Mouse (Mus musculus) T-helper 17 cell (primary cell): ENCODE measurements around the gene Cep152.

Experiments used
- in situ Hi-C, 2 experiments: fragments of 300-600 bp; cut with MboI, MseI; formaldehyde crosslinking; loops; 1 replicate in 1 of 2; 2 replicates in 1 of 2; pipeline ENCODE4 v1.15.1; 2025; ENCODE audit warnings: high pct_unique_total_duplicates in 2 of 2

The Cep152 gene

DNA sequence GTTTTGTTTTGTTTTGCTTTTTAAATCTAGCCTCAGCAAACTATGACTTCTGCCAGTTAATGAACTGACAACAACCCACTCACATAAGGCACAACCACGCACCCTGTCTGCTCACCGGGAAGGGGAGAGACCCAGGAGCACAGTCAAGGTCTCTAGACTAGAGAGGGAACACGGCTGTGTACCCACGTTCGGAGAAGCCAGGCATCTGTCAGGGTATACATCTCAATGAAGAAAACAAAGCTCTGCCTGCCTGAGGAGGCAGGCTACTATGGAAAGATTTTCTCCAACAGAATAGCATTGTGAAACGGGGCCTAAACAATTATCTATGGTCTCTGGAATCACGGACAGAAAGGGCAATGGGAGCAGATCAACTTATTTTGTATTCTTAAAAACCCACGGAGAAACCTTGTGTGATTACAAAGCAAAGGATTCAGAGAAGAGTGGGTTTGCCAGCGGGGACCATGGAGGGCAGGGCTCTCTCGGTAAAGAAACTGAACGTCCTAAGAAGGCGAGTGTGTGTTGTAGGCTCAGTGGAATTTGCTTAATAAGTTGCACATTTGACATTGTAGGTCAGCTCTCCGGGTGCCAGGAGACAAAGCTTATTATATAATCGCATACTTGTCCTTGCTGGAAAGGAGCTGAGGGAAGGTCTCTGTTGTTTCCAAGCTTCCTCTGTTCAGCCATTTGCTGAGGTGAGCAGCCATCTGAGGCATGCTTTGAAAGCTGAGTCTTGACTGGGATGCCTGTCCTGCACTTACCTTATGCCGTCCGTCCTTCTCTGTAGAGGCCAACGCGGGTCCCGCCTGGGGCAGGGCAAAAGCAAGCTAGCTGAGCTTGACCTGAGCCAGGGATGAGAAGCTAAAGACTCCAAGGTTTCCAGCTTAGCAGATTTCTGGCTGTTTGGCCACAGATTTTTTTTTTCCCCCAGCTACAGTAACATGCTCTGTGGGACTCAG, 66.0 kb downstream of the Cep152 start:
- in situ Hi-C loops, result no loop called here

DNA sequence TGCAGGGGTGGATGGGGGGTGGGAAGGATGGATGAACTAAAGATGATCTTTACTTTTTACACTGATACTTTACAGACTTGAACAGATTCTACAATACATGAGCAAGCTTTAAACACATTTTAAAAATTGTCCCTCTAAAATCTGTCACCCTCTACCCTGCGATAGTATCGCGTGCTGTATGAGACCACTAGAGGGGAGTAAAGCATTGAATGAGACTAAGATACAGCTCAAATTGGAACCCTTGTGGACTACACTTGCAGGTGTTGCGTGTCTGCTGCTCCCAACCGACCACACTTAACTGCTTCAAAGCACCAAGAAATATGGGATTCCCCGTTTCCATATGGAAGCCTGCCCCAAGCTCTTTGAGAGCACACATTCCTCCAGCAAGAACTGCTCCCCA, 69.1 kb downstream of the Cep152 start:
- in situ Hi-C loops, result no loop called here

DNA sequence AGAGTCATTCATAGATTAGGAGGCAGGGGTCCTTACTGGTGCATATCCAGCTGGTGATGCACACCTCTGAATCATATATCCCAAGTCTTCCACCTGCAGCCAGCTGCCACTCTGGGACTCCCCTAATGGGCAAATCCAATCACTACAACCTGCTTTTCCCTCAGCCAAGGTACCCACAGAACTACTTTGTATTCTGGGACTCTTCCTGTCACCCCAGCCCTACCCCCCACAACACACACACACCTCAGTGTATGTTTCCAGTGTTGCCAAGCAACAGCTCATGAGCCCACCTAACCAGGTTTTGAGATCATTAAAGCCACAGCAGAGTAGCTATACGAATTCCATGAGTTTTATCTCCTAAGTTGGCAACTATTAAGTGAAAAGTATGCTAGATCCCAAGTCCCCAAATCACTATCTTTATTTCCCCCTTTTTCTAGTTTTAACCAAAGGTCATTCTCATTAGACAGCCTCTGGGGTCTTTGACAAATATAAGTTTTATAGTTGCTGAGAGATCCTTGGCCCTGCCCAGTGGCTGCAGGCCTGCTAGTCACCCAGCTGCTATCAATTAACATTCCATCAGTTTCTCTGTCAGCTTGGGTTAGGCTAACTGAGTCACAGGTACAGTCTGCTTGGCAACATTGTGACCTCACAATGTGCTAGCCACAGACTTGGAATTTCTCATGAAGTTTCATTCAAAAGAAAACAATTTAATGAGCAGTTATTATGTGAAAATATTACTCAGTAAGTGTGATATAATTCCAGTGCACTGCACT, 75.9 kb downstream of the Cep152 start:
- in situ Hi-C loops, result no loop called here

DNA sequence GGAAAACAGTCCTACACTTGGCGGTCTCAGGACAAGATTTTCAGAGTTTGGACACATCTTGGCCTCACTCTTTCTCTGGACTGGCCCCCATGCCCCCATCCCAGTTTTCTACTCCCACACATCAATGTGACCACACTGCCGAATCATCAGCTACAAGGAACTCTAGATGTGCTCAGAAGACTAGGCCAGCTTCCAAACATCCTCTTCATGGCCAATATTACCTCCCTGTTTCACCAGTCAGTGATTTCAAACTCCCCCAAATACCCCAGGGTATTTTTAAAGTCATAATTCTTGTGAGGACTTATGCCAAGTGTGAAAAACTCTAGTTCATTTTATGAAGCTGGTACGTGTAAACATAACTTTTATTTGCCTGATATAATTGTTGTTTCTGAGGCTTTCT, 79.9 kb downstream of the Cep152 start:
- in situ Hi-C loops, result no loop called here

DNA sequence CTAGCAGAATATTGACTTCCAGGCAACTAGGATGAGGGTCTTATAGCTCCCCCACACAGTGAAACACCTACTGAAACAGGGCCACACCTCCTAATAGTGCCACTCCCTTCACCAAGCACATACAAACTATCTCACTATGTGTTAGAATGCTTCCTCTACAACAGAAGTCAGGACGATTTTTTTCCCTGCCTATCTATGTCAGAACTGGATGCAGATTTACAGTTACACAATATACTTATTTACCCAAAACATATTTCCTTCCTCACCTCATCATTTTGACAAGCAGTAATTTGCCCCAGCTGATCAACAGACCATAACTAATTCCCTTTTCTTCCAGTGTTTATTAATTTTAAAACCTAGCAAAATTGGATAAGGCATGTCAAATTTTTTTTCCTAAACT, 81.3 kb downstream of the Cep152 start:
- in situ Hi-C loops, result no loop called here

DNA sequence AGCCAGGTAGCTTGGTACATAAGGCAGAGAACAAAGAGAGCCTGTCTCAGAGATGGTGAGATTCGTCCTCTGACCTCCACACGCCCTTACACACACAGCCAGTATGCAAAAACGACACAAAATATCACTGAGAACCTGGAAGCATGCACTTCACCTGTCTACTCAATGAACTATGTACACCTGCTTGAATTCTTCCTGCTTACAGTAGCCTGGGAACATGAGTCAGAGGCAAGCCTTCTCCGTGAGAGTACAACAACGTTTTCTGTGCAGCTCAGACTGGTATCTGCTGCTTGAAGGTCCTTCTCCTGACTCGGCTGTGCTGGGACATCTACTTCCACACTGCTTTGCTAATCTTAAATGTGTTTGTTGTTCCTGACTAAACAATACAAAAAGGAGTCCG, 83.5 kb downstream of the Cep152 start:
- in situ Hi-C loops, result no loop called here

DNA sequence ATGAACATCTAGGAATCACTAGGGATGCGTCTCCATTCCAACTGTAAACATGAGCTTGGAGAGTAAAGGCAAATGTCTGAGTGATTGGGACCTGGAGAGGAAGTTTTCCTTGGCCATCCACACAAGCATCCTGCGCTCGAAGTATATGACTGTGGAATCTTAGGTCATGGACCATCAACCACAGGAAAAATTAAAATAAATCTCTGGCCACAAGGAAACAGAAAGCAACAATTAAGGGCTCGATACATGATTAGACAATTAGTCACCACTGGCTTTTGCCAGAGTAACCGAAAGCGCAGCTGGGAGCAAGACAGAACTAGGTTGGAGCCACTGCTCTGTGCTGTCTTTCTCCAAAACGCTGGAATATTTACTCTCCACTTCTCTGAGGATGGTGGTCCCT, 84.3 kb downstream of the Cep152 start:
- in situ Hi-C loops, result no loop called here

DNA sequence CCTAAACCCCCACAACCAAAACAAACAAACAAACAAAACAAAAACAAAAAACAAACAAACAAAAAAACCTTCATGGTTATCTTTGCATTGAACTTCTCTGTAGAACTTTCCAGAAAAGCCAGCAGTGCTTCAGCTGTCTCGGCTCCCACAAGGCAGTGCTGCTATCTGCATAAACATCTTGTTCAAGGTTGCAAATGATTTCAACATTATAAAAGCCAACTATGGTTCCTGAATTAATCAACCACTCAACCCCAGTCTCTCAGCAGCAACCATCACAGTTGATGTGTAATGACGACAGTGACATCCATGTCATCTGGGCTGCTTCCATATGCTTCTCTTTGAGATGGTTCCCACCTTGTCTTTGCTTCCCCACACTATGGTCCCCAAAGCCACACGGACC, 85.3 kb downstream of the Cep152 start:
- in situ Hi-C loops, result no loop called here

DNA sequence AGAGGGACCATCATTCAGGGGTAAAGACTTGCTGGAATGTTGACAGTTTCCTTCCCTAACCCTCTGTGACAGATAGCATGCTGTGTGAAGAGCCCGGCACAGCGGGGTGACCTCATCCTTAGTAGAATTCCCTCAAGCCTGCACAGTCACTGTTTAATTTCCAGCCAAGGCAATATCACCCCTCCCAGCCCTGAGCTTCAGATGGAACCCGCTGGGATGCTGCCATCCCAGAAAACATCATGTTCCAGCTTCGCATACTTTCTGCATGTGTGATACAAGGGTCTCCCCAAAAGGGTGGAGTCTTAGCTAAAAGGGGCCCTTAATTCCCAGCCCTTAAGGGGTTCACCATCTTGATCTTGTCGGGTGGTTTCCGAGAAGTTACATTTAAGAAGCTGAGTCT, 94.2 kb downstream of the Cep152 start:
- in situ Hi-C loops, result no loop called here

DNA sequence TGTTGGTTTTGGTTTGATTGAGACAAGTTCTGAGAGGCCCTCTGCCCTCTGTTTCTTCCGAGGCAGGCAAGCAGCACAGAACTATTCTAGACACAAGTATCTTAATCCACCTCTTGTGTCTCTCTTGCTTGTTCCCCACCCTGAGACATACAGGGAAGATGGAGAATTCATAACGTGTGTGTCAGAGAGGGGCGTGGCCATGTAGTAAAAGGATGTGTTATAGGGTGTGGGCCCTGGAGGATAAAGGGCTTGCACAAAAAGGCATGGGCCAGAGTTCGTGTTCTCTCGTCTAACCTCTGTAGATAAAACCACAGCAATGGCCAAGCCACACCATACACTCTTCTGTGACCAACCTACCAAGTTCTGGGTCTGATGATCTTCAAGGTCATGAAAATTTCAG, 98.3 kb downstream of the Cep152 start:
- in situ Hi-C loops, result no loop called here

DNA sequence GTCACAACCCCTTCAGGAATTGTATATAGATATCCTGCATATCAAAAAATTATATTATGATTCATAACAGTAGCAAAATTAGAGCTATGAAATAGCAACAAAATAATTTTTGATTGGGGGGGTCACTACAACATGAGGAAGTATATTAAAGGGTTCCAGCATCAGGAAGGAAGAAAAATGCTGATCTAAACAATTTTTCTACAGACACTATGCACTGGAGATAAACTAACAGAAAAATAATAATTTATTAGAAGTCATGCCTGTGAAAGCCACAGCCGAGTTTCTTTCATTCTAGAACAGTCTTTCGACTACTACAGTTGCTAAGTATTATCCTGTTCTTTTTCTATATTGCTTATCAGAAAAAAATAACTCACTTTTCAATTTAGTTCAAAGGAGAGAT, 99.4 kb downstream of the Cep152 start:
- in situ Hi-C loops, result no loop called here

DNA sequence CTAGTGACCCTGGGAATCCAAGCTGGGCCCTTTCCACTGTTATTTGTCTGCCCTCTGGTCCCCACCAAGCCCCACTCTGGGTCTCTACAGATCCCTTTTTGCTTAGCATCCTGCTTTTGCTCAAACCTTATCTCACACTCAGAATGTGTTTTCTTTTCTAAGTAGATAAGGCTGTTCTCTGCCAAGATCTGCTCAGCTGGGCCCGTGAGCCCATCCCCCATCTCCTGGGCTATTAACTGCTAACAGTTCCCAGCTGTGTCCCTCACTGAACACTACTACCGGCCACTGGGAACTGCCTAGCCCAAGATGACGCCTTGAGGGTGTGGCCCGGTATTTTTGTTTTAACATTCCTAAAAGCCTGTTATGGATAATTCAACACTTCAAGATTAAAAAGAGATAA, 108.3 kb downstream of the Cep152 start:
- in situ Hi-C loops, result no loop called here

DNA sequence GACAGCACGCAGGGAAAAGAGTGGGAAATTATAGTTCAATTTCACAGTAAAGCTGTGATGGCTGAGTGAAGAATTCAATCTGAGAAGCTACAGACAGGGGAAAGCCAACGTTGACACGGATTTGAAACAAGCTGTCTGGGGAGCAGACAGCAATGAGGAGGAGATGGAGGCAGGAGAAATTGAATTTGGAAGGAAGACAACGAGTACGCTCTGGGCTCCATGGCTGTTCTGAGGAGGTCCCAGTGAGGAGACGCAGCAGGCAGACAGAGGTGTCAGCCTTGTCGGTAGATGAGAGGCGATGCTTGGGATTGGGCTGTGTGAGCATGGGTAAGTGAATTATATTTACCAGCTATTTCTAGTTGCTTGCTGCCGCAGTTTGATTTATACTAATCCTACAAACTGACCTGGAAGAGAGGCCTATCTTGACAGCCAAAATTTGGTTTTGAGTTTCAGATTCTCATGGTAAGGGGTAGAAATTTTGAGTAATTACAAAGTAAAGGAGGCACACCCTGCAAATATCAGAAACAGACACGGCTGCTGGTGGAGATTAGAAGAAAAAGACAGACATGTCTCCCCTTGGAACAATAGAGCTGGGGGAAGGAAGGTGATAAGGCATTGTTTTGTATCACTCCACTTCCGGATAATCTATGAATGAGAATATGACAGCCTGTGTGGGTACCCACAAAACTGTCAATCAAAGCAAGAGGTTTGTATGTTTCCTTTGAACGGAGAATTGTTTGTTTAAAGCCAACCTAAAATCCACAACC, 109.4 kb downstream of the Cep152 start:
- in situ Hi-C loops, result no loop called here

DNA sequence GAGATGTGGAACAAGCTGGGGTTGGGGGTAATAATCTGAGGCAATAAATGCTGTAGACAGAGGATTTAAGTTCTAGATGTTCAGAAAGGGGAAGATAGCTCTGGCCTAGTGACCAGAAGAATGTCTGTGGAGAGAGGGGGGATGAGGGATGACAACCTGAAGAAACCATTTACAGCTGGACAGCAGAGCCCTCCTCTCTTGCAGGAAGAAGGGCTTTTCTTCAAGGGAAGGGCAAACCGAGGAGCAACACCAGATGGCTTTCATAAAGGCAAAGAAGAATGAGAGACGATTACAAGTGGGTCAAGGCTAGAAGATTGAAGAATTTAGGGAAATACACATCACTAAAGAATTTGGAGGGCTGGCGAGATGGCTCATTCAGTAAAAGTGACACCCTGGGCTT, 110.5 kb downstream of the Cep152 start:
- in situ Hi-C loops, result no loop called here
